Mouse (Mus musculus) skeletal muscle tissue, postnatal 0 days (tissue): ENCODE measurements around the gene Anapc5. TPM values are rescaled to one million over a fixed set of nuclear protein-coding genes. Genes with fewer than 3 reads are reported as not detected.

Experiments used
- polyA plus RNA-seq: library from polyadenylated mRNA; unstranded; fragments of >200 nt; fragmentation: Nextera tagmentation; extraction: Ambion mirVana; gene quantifications from 2 replicates; pipeline ENCODE4 v1.2.1, GENCODE M21; 2015

Anapc5 gene
- 193 and 196 TPM in 2 replicates for polyA plus RNA-seq

DNA sequence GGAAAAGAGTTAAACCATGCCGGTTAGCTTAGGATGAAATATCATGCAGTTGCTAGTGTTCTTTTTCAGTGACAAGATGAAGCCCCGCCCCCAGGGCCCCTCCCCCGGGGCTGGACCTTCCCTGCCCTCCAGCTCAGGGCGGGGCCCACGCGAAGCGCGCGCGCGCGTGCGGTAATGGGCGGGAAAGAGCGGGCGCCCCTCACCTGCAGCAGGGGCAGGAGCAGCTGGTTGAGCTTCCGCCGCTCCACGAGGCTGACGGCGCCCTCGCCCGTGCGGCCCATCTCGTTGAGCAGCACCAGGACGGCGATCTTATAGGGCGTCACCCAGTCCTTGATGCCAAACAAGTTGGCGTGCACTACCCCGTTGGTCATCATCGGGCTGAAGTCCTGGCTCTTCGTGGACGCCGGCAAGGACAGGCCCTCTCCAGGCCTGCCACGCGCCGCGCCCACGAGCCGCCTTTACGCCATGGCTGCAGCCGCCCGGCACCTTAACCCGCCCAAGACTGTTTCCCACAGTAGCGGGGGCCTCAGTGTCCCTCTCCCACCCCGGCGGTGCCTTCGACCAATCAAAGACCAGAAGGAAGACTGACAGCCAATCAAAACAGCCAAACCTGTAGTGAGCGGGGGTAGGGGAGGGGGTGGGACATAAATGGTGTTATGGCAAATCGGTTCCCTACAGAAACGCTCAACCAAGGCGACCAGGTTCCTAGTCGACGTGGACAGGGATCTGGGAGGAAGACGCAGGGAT is at the start of gene Anapc5:
Anapc5 (minus strand) TSS at position 563 of the 747 bp plus-strand sequence.

DNA sequence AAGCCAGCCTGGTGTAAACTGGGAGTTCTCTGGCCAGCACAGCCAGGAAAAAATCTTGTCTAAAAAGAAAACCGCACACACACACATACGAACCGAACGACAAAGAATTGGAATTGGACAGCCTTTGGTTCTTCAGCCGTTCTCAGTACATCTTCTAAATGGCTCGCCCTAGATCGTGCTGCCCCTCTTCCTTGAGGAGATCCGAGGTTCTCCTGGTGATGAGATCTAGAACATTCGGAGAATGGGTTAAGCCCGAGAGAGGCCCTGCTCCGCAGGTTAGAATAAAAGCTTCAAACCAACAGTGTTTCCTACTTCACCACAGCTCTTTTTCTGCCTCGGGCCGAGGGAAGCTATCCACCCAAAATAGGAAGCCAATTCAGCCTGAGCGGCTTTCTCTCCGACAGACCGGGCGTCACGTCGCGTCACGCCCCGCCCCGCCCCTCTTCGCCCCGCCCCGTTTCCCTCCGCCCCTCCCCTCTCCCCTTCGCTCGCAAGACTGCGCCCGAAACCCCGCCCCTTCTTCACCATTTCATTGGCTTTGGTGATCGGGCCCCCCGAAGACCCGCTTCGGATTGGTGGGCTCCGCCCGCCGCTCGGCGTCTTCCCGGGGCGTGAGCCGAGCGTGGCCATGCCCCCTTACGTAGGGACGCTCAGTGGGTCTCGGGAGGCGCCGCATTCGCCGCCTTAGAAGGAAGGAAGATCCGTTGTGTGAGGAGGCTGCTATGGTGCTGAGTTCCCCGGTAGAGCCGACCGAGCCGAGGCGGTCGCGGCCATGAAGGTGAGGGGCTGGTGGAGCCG is 28.6 kb upstream of the Anapc5 start, which contains the start of gene Rnf34:
Rnf34 (plus strand) TSS at position 528 of the 798 bp plus-strand sequence.

GRCm38 (mm10) chr5:122779277-122779834 is 41.8 kb downstream of the Anapc5 start, which contains the start of gene Camkk2:
Gene Camkk2 (minus strand): TSS chr5:122779409.

Other genes starting within 250 kb of the Anapc5 start
- 15.2 and 18.1 TPM in 2 replicates for gene Ift81, start 206.8 kb downstream of the Anapc5 start, polyA plus RNA-seq
- 2.8 and 3.5 TPM in 2 replicates for gene P2rx7, start 177.4 kb downstream of the Anapc5 start, polyA plus RNA-seq
- 14.2 and 18.6 TPM in 2 replicates for gene P2rx4, start 113.8 kb downstream of the Anapc5 start, polyA plus RNA-seq
- gene Camkk2, start 41.9 kb downstream of the Anapc5 start, polyA plus RNA-seq, result 12.3 and 15.2 TPM in 2 replicates
- 15.4 and 16.6 TPM in 2 replicates for gene Rnf34, start 28.7 kb upstream of the Anapc5 start, polyA plus RNA-seq
- 9.9 and 10.4 TPM in 2 replicates for gene Kdm2b, start 168.5 kb upstream of the Anapc5 start, polyA plus RNA-seq
- gene Orai1, start 193.7 kb upstream of the Anapc5 start, polyA plus RNA-seq, result 47.3 and 58.6 TPM in 2 replicates
- gene Morn3, start 225.7 kb upstream of the Anapc5 start, polyA plus RNA-seq, result not detected in 2 replicates
- 33.1 and 37.6 TPM in 2 replicates for gene Tmem120b, start 247.1 kb upstream of the Anapc5 start, polyA plus RNA-seq